Mouse (Mus musculus) frontal cortex, adult 2 months (tissue): ENCODE data around the gene Tomm6. TPM values are rescaled to one million over a fixed set of nuclear protein-coding genes. Genes with fewer than 3 reads are reported as not detected.

Experiments used
- DNase-seq, 2 experiments: peaks; one replicate each; pipeline ENCODE4 v3.0.0; 2022; ENCODE audit warnings: low spot score in 1 of 2; ENCODE audit errors: extremely low spot score in 1 of 2
- polyA plus RNA-seq: library from polyadenylated mRNA; depleted of rRNA; stranded (reverse); fragments of >200 nt; gene quantifications from 2 replicates; pipeline ENCODE4 v1.2.3, GENCODE M21; 2012; rRNA removed

The Tomm6 gene
- 143 and 168 TPM in 2 replicates for polyA plus RNA-seq

DNA sequence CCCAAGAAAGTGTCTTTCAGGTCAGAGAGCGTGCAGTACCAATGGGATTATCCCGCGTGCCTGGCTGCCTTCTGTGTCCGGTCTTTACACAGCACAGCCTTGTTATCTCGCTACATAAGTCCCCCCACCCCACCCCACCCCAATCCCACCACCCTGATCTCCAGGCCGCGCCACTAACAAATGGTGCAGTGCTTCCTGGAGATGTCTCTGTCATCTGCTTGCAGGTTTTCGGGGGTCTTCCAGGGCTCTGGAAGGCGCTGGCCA is at the start of gene Tomm6:
Tomm6 (minus strand) TSS at position 43 of the 264 bp plus-strand sequence.
- DNase-seq, result no peak

DNA sequence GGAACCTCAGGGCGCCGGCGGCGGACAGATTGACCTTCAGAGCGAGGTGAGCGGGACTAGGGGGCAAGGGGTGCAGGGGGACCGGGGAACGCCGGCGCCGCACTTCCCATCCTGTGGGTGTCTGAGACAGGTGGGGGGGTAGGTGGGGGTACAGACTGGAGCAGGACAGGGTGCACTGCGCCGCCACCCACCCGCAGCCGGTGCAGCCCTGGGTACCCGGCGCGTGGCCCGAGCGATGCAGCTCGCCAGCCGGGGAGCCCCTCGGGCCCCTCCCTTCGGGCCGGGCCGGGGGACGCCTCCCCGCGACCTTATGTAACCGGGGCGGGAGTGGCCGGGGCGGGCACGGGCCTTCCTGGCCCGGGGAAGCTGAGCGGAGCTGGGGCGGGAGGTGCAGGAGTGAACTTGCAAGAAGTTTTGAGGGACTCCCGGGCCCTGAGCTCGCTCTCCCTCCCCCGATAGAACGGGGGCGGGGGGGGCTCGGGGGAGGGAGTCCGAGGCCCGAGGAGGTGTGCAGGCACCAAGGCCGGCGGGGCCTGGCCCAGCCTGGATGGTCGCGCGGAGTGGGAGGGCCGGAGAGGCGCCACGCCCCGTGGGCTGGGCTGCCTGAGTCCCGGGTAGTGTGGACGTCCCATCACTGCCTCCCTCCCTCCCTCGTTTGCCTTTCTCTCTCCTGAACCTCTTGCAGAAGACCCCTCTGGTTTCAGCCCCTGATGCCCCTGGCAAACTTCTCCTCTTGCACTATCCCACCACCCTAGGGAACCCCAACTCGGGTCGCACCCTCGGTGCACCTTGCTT is 49.3 kb upstream of the Tomm6 start:
- peak; percentile 47 to 73 for DNase-seq

GRCm38 (mm10) chr17:47736856-47737255 is 48.7 kb upstream of the Tomm6 start, which contains the start of gene Tfeb:
TSS of gene Tfeb (plus strand) at chr17:47737030.
- DNase-seq, result peak; percentile 85 to 99

DNA sequence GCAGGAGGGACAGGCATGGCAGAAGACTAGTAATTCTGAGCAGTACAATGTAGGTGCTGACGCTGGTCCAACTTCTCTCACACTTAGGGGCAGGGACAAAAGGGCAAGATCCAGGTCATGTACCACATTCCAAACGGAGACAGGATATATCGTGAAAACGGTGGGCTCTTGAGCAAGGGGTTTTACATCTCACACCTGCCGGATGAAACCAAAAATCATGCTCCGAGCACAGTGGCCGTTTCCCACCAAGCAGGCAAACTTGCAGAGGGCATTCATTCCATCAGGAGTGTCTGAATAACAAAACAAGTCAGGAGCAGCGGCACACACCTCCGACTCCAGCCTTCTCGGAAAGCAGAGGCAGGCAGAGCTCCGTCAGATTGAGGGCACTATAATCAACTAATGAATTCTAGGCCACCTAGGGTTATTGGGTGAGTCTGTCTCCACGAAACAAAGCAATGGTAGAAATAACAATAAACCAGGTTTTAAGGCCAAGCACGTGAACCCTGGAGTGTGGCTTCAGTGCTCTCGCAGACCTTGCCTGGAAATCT is 47.4 kb upstream of the Tomm6 start:
- no peak for DNase-seq

DNA sequence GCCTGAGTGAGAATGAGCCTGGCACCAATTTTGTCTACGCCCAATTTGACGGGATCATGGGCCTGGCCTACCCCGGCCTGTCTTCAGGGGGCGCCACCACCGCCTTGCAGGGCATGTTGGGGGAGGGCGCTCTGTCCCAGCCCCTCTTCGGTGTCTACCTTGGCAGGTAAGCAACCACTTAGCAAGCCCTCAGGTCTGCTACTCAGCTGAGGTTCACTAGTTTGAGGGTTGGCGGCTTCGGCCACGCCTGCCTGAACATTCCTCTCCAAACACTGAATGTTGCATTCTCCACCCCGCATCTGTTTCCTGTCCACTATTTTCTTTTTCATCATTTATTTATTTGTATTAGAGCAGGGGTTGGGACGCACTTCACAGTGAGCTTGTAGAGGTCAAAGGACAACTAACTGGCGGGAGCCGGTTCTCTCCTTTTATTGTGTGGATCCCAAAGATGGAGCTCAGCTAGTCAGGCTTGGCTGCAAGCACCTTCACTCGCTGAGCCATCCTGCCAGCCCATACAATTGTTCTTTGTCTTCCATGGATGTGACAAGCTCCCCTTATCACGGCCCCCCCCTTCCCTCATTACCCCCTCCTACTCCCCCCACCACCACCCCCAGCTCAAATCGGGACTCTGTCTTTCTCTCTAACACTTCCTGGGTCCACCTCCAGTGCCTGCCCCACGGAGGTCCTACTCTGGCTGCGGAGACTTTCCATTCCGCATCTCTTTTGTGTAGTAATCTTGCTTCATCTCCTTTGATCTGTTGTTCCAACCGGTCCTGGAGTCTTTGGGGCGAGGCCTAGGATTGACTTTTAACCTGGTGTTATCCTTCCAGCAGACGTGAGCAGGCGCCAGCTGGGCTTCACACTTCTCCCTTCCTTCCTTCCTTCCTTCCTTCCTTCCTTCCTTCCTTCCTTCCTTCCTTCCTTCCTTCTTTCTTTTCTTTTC is 42.7 kb upstream of the Tomm6 start:
- no peak for DNase-seq

DNA sequence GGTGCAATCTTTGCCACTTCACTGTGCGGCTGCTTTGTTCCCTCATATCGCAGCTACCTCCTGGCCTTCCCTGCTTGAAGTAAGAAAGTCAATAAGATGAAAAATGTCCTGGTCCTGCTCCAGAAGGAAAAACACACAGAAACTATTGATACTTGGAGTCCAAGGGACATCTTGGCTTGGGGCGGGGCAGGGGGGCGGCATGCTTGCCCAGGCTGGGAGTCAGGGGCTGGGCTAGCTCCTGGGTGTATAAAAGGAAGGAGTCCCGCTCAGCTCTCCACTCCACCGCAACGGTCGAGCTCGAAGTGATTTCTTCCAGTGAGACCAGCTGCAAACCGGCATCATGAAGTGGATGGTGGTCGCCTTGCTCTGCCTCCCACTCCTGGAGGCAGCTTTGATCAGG is 38.4 kb upstream of the Tomm6 start, which contains the start of gene Pgc:
Pgc (plus strand) TSS at position 277 of the 400 bp plus-strand sequence.
- DNase-seq, result no peak

DNA sequence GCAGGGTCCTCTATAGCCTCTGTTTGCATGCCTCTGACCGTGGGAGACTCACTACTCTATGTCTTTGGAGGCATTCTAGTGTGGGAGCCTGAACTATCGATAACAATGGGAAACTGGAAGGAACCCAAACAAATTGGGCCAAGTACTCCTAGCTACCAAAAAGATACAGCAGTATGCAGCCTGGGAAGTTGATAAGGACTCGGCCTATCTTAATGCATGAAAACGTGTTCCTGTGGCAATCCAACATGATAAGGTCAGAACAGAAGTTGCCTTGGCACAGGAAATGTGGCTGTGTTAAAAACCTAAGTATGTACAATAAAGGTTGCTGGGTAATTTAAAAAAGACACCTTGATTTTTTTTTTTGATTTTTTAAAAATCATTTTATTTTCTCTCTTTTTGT is 33.0 kb upstream of the Tomm6 start:
- DNase-seq, result no peak

DNA sequence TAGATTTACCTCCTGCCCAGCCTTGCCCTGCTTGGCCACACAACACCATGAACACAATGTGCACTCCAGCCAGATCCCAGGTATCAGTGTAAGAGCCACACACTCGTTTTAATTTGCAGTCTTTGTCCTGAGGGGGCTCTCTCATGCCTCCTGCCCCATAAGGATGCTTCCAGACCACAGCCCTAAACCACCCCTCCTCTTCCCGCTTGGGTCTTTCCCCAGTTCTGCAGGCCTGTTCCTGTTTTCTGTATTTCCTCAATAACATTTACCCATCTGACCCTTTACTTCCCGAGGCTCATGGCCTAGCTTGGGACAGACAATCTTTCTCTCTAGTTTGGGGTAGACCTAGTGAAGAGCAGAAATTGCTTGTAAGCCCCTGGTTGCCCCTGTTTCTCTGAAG is 26.9 kb upstream of the Tomm6 start:
- DNase-seq, result no peak

DNA sequence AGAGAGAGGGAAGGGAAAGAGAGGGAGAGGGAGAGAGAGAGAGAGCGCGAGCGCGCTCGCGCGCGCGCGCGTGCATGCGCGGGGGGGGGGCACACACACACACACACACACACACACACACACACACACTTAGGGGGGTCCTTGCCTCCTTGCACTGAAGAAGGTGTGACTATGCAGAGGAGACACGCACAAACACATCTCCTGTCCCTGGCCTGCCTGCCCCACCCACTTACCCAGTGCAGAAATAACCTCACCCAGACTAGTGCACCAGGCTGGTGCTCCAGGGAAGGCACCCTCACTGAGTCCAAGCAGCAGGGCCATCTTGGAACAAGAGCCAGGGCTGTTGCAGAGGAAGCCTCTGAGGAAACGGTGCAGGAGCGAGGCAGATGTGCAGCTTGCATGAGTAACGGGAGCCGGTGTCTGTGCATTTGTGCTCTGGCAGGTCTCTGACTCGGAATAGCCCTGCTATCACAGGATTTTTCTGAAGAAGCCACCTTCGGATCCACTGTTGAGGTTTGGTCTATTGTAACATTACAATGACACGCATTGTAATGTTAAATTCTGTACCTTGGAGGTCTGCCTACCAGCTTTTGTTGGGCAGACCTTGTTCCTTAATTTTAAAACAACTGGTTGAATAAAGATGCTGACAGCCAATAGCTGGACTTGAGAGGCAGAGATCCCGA is 24.8 kb upstream of the Tomm6 start:
- DNase-seq, result no peak

DNA sequence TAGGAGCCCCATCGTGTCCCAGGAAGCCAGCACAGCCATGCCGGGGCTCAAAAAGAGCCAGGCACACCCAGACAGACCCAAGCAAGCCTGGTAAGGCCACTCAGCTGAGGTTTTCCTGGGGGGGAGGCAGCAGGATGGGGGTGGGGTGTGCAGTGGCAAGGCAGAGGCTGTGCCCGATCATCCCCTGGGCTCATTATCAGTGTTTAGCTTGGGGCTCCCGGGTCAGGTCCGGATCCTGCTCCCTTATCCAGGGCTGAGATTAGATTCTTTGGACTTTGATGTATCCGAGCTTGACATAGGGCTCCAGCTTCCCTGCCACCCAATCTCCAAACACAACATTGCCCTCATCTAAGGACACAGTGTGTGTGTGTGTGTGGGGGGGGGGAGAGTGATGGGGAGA is 23.7 kb upstream of the Tomm6 start:
- DNase-seq, result no peak

GRCm38 (mm10) chr17:47710036-47710435 is 21.9 kb upstream of the Tomm6 start:
- DNase-seq, result no peak

- no peak for DNase-seq
Observed at GRCm38 (mm10) chr17:47708972-47709371, 20.8 kb upstream of the Tomm6 start.

DNA sequence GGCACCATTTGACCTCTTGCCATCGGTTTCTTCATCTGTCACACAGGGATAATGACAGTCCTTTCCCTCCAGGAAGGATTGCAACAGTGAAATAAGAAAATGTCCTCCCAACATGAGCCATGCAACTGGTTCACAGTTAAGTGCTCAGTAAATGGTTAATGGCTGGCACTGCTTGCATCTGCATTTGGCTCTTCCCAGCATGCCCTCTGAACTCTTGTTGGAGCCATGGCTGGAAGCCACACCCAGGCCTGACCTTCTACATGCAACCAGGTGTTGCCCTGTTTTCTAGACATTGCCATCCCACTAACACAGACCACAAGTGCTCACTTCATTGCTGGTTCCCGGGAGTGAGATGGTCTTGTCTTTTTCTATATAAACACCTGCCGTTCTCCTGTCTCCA is 19.8 kb upstream of the Tomm6 start:
- no peak for DNase-seq

DNA sequence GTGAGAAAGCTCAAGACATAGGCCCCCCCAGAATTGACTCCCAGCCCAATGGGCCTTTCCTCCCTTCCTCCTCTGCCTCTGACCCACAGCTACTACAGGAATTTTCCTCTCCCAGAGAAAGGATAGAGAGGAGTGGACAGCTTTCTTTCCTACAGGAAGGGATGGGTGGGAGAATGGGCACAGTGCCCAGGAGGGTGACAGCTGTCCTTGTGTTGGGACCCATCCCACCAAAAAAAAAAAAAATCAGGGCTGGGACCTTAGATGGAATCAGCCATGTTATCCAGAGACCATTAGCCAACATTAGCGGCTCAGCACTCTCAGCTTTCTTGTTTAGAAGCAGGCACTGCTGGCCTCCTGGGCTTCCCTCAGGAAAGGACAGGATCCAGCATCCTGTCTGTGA is 18.0 kb upstream of the Tomm6 start:
- no peak for DNase-seq

DNA sequence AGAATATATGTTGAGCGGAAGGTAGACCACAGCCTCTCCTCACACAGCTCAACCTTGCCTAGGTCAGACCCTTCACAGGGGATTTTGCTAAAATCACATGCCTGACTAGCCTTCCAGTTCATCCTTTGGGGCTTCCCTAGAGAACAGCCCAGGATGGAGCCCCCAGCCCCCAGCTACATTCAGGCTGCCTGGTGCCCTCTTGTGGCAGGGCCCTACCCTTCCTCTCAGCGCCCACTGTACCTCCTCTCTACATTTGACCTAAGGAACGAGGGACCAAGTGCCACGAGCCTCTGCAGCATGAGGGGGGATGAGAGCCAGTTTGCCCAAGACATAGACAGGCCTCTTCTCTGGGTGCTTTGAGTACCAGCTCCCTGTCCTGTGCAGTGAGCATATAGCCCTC is 16.5 kb upstream of the Tomm6 start:
- DNase-seq, result no peak

- DNase-seq, result no peak
Observed at GRCm38 (mm10) chr17:47703556-47703955, 15.4 kb upstream of the Tomm6 start.

DNA sequence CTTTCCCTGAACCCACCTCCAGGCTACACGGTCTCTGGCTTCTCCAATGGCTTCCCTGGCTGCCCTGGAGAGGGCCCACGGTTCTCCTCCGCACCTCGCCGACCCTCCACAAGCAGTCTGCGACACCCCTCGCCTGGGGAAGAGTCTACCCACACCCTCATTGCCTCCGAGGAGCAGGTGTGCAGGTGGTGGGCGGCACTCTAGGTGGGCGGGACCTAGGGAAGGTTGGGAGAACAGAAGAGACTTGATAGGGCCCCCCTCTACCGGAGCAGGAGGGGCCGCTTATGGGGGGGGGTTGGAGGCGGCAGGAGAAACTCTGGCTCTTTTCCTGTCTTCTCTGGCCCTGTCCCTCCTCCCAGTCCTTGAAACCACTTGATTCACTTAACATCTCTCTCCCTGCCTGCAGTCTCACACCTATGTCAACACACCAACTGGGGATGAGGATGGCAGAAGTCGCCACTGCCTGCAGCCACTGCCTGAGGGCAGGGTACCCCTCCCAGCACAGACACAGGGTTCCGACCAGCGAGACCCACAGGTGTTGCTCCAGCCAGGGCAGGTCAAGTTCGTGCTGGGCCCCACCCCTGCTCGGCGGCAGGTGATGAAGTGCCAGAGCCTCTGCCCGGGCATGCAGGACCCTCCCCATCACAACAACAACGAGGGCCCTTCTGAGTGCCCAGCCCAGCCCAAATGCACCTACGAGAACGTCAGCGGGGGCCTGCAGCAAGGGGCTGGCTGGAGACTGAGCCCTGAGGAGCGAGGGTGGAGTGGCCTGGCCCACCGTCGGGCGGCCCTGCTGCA is 14.6 kb upstream of the Tomm6 start:
- no peak for DNase-seq

- peak in 1 of 2 experiments; percentile 36 for DNase-seq
Observed at GRCm38 (mm10) chr17:47701793-47702192, 13.6 kb upstream of the Tomm6 start.

DNA sequence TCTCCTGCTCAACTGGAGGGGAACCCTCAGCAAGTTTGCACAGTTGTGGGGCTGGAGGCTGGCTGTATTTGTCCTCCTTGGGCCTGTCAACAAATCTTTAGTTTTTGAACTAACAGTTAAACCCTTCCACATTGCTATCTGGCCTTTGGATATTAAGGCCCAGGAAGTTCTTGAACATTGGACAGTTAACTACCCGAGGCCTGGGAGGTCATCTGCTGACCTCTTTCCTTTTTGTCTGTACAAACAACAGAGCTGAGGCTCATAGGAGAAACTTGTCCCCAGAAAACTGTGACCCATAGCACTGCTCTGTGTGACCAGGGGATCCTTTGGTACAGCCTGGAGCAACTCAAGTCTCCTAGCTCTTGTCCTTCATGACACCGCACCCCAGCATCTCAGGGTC is 10.9 kb upstream of the Tomm6 start:
- DNase-seq, result no peak

DNA sequence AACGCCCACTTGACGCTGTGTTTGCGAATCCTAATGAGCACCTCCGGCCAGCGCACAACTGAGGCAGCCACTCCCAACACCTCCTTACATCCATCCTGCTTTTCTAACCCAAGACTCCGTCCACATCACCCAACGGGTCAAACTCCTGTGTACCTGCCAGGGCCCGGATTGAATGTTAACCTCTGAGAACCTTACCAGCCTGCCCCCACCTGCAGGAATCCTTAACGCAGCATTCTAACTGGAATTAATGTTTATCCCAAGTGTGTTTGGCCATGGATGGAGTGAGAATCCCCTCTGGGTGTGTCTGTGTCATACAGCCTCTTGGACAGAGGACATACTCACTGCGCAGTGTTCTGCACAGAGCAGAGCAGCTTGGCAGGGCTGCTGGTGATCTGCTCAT is 10.0 kb upstream of the Tomm6 start:
- no peak for DNase-seq
